Mouse (Mus musculus) CH12.LX (cell line): ENCODE measurements around the gene Btbd10. TPM values are rescaled to one million over a fixed set of nuclear protein-coding genes. Genes with fewer than 3 reads are reported as not detected.

Experiments used
- DNase-seq: peaks from one replicate; pipeline ENCODE4 v3.0.0-alpha.2; 2013; ENCODE audit errors: extremely low read depth
- H3K27ac ChIP-seq: 2 replicates; pipeline ENCODE4 v1.5.1; 2012; ENCODE audit warnings: low read depth, mild to moderate bottlenecking, control low read depth, moderate library complexity; ENCODE audit not compliant: insufficient read depth
- H3K27me3 ChIP-seq: replicated peaks from 2 replicates; pipeline ENCODE3; 2012; ENCODE audit warnings: inconsistent platforms
- H3K36me3 ChIP-seq, 2 experiments: replicated peaks in 1 of 2; 2 replicates each; pipeline versions ENCODE3 to v1.6.1; 2012; ENCODE audit warnings: inconsistent platforms in 1 of 2, low read length in 1 of 2, mild to moderate bottlenecking in 1 of 2, mixed read lengths in 1 of 2, moderate library complexity in 1 of 2; ENCODE audit not compliant: control insufficient read depth in 1 of 2, insufficient read depth in 1 of 2
- H3K4me1 ChIP-seq, 2 experiments: 2 replicates each; pipeline ENCODE4 v1.6.1; 2012; ENCODE audit warnings: inconsistent platforms in 1 of 2, moderate library complexity in 1 of 2; ENCODE audit not compliant: insufficient read depth in 2 of 2, control insufficient read depth in 1 of 2
- H3K4me2 ChIP-seq: 2 replicates; pipeline ENCODE4 v1.6.1; 2012; ENCODE audit warnings: low read depth, mild to moderate bottlenecking, control low read depth; ENCODE audit not compliant: poor library complexity, insufficient read depth, severe bottlenecking
- H3K4me3 ChIP-seq, 3 experiments: fragments of 150-350 bp in 1 of 3; sonication (generic) in 1 of 3; replicated peaks in 1 of 3; 2 replicates each; pipeline versions ENCODE3 to v1.5.1; 2011 to 2012; ENCODE audit warnings: low read depth in 2 of 3, low read length in 2 of 3, mild to moderate bottlenecking in 2 of 3, moderate library complexity in 2 of 3, control low read depth in 1 of 3, improper control_type of control experiment in 1 of 3, inconsistent platforms in 1 of 3, mixed read lengths in 1 of 3; ENCODE audit not compliant: poor library complexity in 1 of 3
- H3K79me2 ChIP-seq: replicated peaks from 2 replicates; pipeline ENCODE4 v1.6.1; 2012; ENCODE audit warnings: mild to moderate bottlenecking, moderate library complexity; ENCODE audit not compliant: control insufficient read depth, poor library complexity, insufficient read depth, severe bottlenecking; ENCODE audit errors: extremely low read depth
- H3K9ac ChIP-seq: 2 replicates; pipeline ENCODE4 v1.6.1; 2012; ENCODE audit warnings: low read depth, mild to moderate bottlenecking, control low read depth, moderate library complexity; ENCODE audit not compliant: insufficient read depth
- H3K9me3 ChIP-seq: replicated peaks from 2 replicates; pipeline ENCODE3; 2012; ENCODE audit warnings: low read length, inconsistent platforms, mixed read lengths
- BHLHE40 ChIP-seq: IDR thresholded peaks from 2 replicates; pipeline ENCODE4 v1.6.1; 2011; ENCODE audit warnings: mild to moderate bottlenecking, low read depth, low read length, improper control_type of control experiment
- CHD1 ChIP-seq: IDR thresholded peaks from 2 replicates; pipeline ENCODE4 v1.6.1; 2012; ENCODE audit warnings: low read depth, low read length, improper control_type of control experiment, inconsistent platforms
- CTCF ChIP-seq, 2 experiments: IDR thresholded peaks in 1 of 2; conservative IDR thresholded peaks in 1 of 2; 2 replicates each; pipeline ENCODE4 v1.5.1; 2011 to 2012; ENCODE audit warnings: low read depth in 2 of 2, low read length in 2 of 2, improper control_type of control experiment in 1 of 2, inconsistent platforms in 1 of 2, mild to moderate bottlenecking in 1 of 2, moderate library complexity in 1 of 2
- ELF1 ChIP-seq: IDR thresholded peaks from 2 replicates; pipeline ENCODE4 v1.6.1; 2014; ENCODE audit warnings: low read depth, mild to moderate bottlenecking, inconsistent platforms, low read length, improper control_type of control experiment
- ETS1 ChIP-seq: conservative IDR thresholded peaks from 2 replicates; pipeline ENCODE4 v1.6.1; 2012; ENCODE audit warnings: low read depth, mild to moderate bottlenecking, inconsistent platforms, low read length, improper control_type of control experiment, moderate library complexity
- GABPA ChIP-seq: IDR thresholded peaks from 2 replicates; pipeline ENCODE4 v1.6.1; 2012; ENCODE audit warnings: low read depth, low read length, improper control_type of control experiment, inconsistent platforms; ENCODE audit not compliant: insufficient replicate concordance
- IRF4 ChIP-seq: IDR thresholded peaks from 2 replicates; pipeline ENCODE4 v1.6.1; 2014; ENCODE audit warnings: low read depth, mild to moderate bottlenecking, inconsistent platforms, low read length, improper control_type of control experiment
- MAFK ChIP-seq: IDR thresholded peaks from 2 replicates; pipeline ENCODE4 v1.6.1; 2011; ENCODE audit warnings: low read length, improper control_type of control experiment; ENCODE audit not compliant: insufficient replicate concordance
- MEF2A ChIP-seq: IDR thresholded peaks from 2 replicates; pipeline ENCODE4 v1.6.1; 2014; ENCODE audit warnings: low read depth, mild to moderate bottlenecking, inconsistent platforms, low read length, improper control_type of control experiment, borderline replicate concordance
- MXI1 ChIP-seq: IDR thresholded peaks from 2 replicates; pipeline ENCODE4 v1.6.1; 2011; ENCODE audit warnings: mild to moderate bottlenecking, low read depth, low read length, improper control_type of control experiment
- MYC ChIP-seq: IDR thresholded peaks from 2 replicates; pipeline ENCODE4 v1.6.1; 2011; ENCODE audit warnings: low read depth, mild to moderate bottlenecking, improper control_type of control experiment, low read length
- NELFE ChIP-seq: IDR thresholded peaks from 2 replicates; pipeline ENCODE4 v1.6.1; 2011; ENCODE audit warnings: low read depth, low read length, improper control_type of control experiment
- NRF1 ChIP-seq: IDR thresholded peaks from 2 replicates; pipeline ENCODE4 v1.6.1; 2014; ENCODE audit warnings: low read depth, mild to moderate bottlenecking, inconsistent platforms, low read length, improper control_type of control experiment, moderate library complexity
- PAX5 ChIP-seq: IDR thresholded peaks from 2 replicates; pipeline ENCODE4 v1.6.1; 2012; ENCODE audit warnings: low read length, inconsistent platforms, mixed read lengths
- POLR2A ChIP-seq: IDR thresholded peaks from 2 replicates; pipeline ENCODE4 v1.6.1; 2011; ENCODE audit warnings: low read depth, mild to moderate bottlenecking, improper control_type of control experiment, low read length
- POLR2AphosphoS2 ChIP-seq: IDR thresholded peaks from 2 replicates; pipeline ENCODE4 v1.6.1; 2011; ENCODE audit warnings: low read depth, low read length, improper control_type of control experiment
- RAD21 ChIP-seq: IDR thresholded peaks from 2 replicates; pipeline ENCODE4 v1.6.1; 2011; ENCODE audit warnings: low read depth, mild to moderate bottlenecking, low read length, improper control_type of control experiment, moderate library complexity
- RCOR1 ChIP-seq: conservative IDR thresholded peaks from 2 replicates; pipeline ENCODE4 v1.6.1; 2012; ENCODE audit warnings: low read depth, mild to moderate bottlenecking, inconsistent platforms, low read length, improper control_type of control experiment
- SIN3A ChIP-seq: IDR thresholded peaks from 2 replicates; pipeline ENCODE4 v1.6.1; 2012; ENCODE audit warnings: low read length, improper control_type of control experiment, inconsistent platforms
- SMC3 ChIP-seq: IDR thresholded peaks from 2 replicates; pipeline ENCODE4 v1.6.1; 2011; ENCODE audit warnings: low read depth, low read length, improper control_type of control experiment
- TBP ChIP-seq: conservative IDR thresholded peaks from 2 replicates; pipeline ENCODE4 v1.6.1; 2011; ENCODE audit warnings: low read depth, low read length, improper control_type of control experiment
- TCF12 ChIP-seq: IDR thresholded peaks from 2 replicates; pipeline ENCODE4 v1.6.1; 2014; ENCODE audit warnings: low read depth, mild to moderate bottlenecking, inconsistent platforms, low read length, improper control_type of control experiment
- UBTF ChIP-seq: IDR thresholded peaks from 2 replicates; pipeline ENCODE4 v1.6.1; 2012; ENCODE audit warnings: low read depth, mild to moderate bottlenecking, inconsistent platforms, low read length, improper control_type of control experiment, moderate library complexity
- USF2 ChIP-seq: conservative IDR thresholded peaks from 2 replicates; pipeline ENCODE4 v1.6.1; 2011; ENCODE audit warnings: low read depth, low read length, improper control_type of control experiment
- ZC3H11A ChIP-seq: IDR thresholded peaks from 2 replicates; pipeline ENCODE4 v1.6.1; 2012; ENCODE audit warnings: low read depth, mild to moderate bottlenecking, inconsistent platforms, low read length, improper control_type of control experiment
- ZKSCAN1 ChIP-seq: IDR thresholded peaks from 2 replicates; pipeline ENCODE4 v1.6.1; 2012; ENCODE audit warnings: low read depth, inconsistent platforms, low read length, improper control_type of control experiment, borderline replicate concordance
- dilution Hi-C: fragments of 300-500 bp; cut with MboI; formaldehyde crosslinking; loops from 2 replicates; pipeline ENCODE4 v1.14.3; 2020; ENCODE audit warnings: low sequenced_read_pairs; ENCODE audit not compliant: extremely low pct_unique_long_range_greater_than_20kb, extremely low pct_ligation_motif_present
- in situ Hi-C: fragments of 300-500 bp; cut with MboI; formaldehyde crosslinking; loops from 3 replicates; pipeline ENCODE4 v1.14.3; 2019; ENCODE audit warnings: low sequenced_read_pairs, low pct_ligation_motif_present, low pct_unique_long_range_greater_than_20kb, mixed read lengths
- polyA plus RNA-seq: library from polyadenylated mRNA; unstranded; fragments of >175 nt; gene quantifications from 2 replicates; pipeline ENCODE4 v1.2.1, GENCODE M21; 2012; ENCODE audit warnings: low read depth; ENCODE audit not compliant: insufficient read length
- total RNA-seq, 2 experiments: library from RNA; depleted of rRNA; stranded (reverse); fragments of 300-350 nt in 1 of 2; fragments of >200 nt in 1 of 2; gene quantifications; 2 replicates each; pipeline ENCODE4 v1.2.3; 2012 to 2014

The Btbd10 gene
- total and polyA plus RNA-seq, 3 experiments = 13.6 to 23.9 (median 17.0) TPM

- Histone ChIP-seq H3K9ac (no peak within 1 kb of the TSS), H3K27me3 (no peaks in the 10 kb centered on the region), H3K4me2 (no peak within 1 kb of the TSS), H3K9me3 (no peaks in the 10 kb centered on the region), H3K36me3 (no peaks in the 10 kb centered on the region), H3K4me1 (peaks cover 0 to 6% of the 10 kb centered on the region in 2 experiments; a peak in 1 of 4 replicates), H3K4me3 (no peak within 1 kb of the TSS), H3K79me2 (no peaks in the 10 kb centered on the region), H3K27ac (no peak within 1 kb of the TSS)
- DNase-seq = no peak
- in situ Hi-C loops (loop anchor here (25.0 kb wide), 1 partner anchor 624 kb away; no protein-coding TSS in a partner anchor), dilution Hi-C loops (no loop called here)
- TF ChIP-seq ELF1 (no peak), UBTF (no peak), MAFK (no peak), USF2 (no peak), MXI1 (no peak), POLR2AphosphoS2 (no peak), NRF1 (no peak), ZKSCAN1 (no peak)
Measured at GRCm38 (mm10) chr7:113388470-113388869, 19.3 kb upstream of the Btbd10 start, which contains the start of gene Pth. TSS of gene Pth (minus strand) at chr7:113388570.

- H3K4me1 ChIP-seq = peaks cover 0 to 12% of the 10 kb centered on the region in 2 experiments; a peak in 2 of 4 replicates
- in situ Hi-C loops (loop anchor here (10.0 to 25.0 kb wide), 3 partner anchors 57 to 634 kb away; partner anchors contain the start of gene Far1), dilution Hi-C loops (no loop called here)
- no peaks in the 10 kb centered on the region for H3K79me2 ChIP-seq
- TF ChIP-seq POLR2A = peak; percentile 48; the same call in 1 of the 2 replicates
- peak; percentile 99 for TF ChIP-seq RAD21
- no peak; the same call in 1 of the 2 replicates for TF ChIP-seq NELFE
- TF ChIP-seq CHD1 = no peak
- TF ChIP-seq MEF2A = peak; percentile 64
- no peak for TF ChIP-seq SIN3A
- TF ChIP-seq PAX5 = no peak
- TF ChIP-seq GABPA = no peak
- no peak for TF ChIP-seq ETS1
- no peak for TF ChIP-seq MXI1
- 0 out of 2 replicates have a peak, but pooled peaks have one; percentile 35 for TF ChIP-seq ELF1
- peak; percentile 62 for TF ChIP-seq MYC
- no peak; the same call in 1 of the 2 replicates for TF ChIP-seq IRF4
- 0 out of 2 replicates have a peak, but pooled peaks have one; percentile 8 for TF ChIP-seq TCF12
- TF ChIP-seq CTCF (conservative IDR thresholded peaks at IDR 0.05 in 1 of 2, IDR thresholded peaks at IDR 0.05 in 1 of 2; ENCODE audit: low read depth in 2 of 2, low read length in 2 of 2) = peak; percentile 87 to 97
- TF ChIP-seq TBP = 0 out of 2 replicates have a peak, but pooled peaks have one; percentile 42
- no peak for TF ChIP-seq RCOR1
- no peak for TF ChIP-seq BHLHE40
- TF ChIP-seq ZC3H11A = peak; percentile 74
- peak; percentile 89 for TF ChIP-seq SMC3
- H3K4me3 ChIP-seq = peak overlapping the region in 1 of 3 experiments; percentile 20
- peak overlapping the region; percentile 18; the same call in 1 of the 2 replicates for H3K9ac ChIP-seq
- DNase-seq = peak; percentile 98
- peak overlapping the region; percentile 79 for H3K4me2 ChIP-seq
- H3K36me3 ChIP-seq = no peaks in the 10 kb centered on the region
- no peaks in the 10 kb centered on the region for H3K27me3 ChIP-seq
- H3K27ac ChIP-seq = no peak overlapping the region
- no peaks in the 10 kb centered on the region for H3K9me3 ChIP-seq
Measured at GRCm38 (mm10) chr7:113377875-113378658, 8.9 kb upstream of the Btbd10 start.
